Mouse (Mus musculus) heart, postnatal 0 days (tissue): Measurements from ENCODE around the gene Milr1. TPM values are rescaled to one million over a fixed set of nuclear protein-coding genes. Genes with fewer than 3 reads are reported as not detected.

Source experiments
- ATAC-seq: fragments of 200-750 bp; cut with Nextera tagmentation; 2 replicates; pipeline ENCODE4 v1.8.0; 2017; ENCODE audit warnings: low read depth, moderate number of reproducible peaks, moderate library complexity; ENCODE audit not compliant: insufficient read depth
- DNase-seq: peaks from one replicate; pipeline ENCODE4 v3.0.0-alpha.2; 2016; ENCODE audit warnings: low spot score
- H3K27ac ChIP-seq: fragments of 300-500 bp; sonication (generic); 2 replicates; pipeline ENCODE4 v1.5.1; 2014; ENCODE audit warnings: low read depth, mild to moderate bottlenecking
- H3K27me3 ChIP-seq: fragments of 300-500 bp; sonication (generic); 2 replicates; pipeline ENCODE4 v1.6.1; 2014; ENCODE audit warnings: low read length, mixed read lengths; ENCODE audit not compliant: control insufficient read depth, insufficient read depth
- H3K36me3 ChIP-seq: fragments of 300-500 bp; sonication (generic); replicated peaks from 2 replicates; pipeline ENCODE4 v1.6.1; 2014; ENCODE audit warnings: low read length, mixed read lengths; ENCODE audit not compliant: control insufficient read depth, insufficient read depth
- H3K4me1 ChIP-seq: fragments of 300-500 bp; sonication (generic); 2 replicates; pipeline ENCODE4 v1.6.1; 2014; ENCODE audit warnings: antibody characterized with exemption; ENCODE audit not compliant: control insufficient read depth, insufficient read depth
- H3K4me2 ChIP-seq: fragments of 300-500 bp; sonication (generic); 2 replicates; pipeline ENCODE4 v1.6.1; 2014; ENCODE audit warnings: low read depth, mild to moderate bottlenecking, low read length, moderate library complexity
- H3K4me3 ChIP-seq: fragments of 300-500 bp; sonication (generic); 2 replicates; pipeline ENCODE4 v1.5.1; 2014; ENCODE audit warnings: low read depth, low read length
- H3K9ac ChIP-seq: fragments of 300-500 bp; sonication (generic); replicated peaks from 2 replicates; pipeline ENCODE4 v1.6.1; 2014; ENCODE audit warnings: low read depth, low read length, mixed read lengths
- H3K9me3 ChIP-seq: fragments of 300-500 bp; sonication (generic); replicated peaks from 2 replicates; pipeline ENCODE4 v1.6.1; 2016; ENCODE audit warnings: low read length; ENCODE audit not compliant: control insufficient read depth
- CTCF ChIP-seq: IDR thresholded peaks from 2 replicates; pipeline ENCODE4 v1.5.1; 2016; ENCODE audit warnings: antibody characterized with exemption, control low read depth, low read depth
- EP300 ChIP-seq: IDR thresholded peaks from 2 replicates; pipeline ENCODE4 v1.6.1; 2016; ENCODE audit warnings: antibody characterized with exemption, low read depth
- WGBS: fragments of 180-500 bp; shearing (Covaris S2); extraction: QIAGEN DNeasy Blood & Tissue Kit; methylation state at CpG from one replicate; pipeline ENCODE4 v1.1.7; 2014; 5-methylcytosine and 5-hydroxymethylcytosine counted together
- polyA plus RNA-seq: library from polyadenylated mRNA; unstranded; fragments of >200 nt; fragmentation: Nextera tagmentation; extraction: Ambion mirVana; gene quantifications from 2 replicates; pipeline ENCODE4 v1.2.1, GENCODE M21; 2015
- total RNA-seq: library from RNA; depleted of rRNA; stranded (reverse); fragments of >200 nt; gene quantifications from 2 replicates; pipeline ENCODE4 v1.2.3, GENCODE M21; 2014; ENCODE audit warnings: low replicate concordance

Gene Milr1
- total and polyA plus RNA-seq, 2 experiments from 2014 or later, result 0.83 TPM; not detected in 1

DNA sequence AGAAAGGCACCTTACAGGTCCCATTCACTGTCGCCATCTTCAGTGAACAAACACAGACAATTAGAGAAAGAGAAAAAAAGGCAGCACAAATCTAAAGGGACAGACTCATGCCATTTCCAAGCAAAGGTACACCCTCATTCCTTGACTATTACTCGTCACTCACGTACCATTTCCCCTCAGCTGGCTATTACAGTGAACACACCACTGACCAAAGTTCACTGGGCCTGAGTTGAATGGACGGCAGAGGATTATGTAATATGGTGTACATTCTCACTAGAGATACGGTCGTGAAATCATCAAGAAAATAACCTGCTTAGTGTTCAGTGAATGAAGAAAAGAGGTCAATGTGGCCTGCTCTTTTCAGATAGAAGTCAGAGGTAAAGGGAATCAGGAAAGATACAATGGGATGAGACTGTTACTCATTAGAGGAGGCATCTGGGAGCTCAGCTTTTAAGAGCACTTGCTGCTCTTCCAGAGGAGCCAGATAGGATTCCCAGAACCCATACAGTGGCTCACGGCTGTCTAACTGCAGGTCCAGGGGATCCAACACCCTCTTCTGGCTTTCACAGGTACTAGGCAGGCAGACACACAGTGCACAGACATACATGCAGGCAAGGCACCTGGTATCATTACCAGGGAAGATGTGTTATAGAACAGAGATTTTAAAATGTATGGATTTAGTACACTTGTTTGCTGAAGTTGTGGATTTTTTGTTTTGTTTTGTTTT lies 61.5 kb downstream of the Milr1 start:
- Histone ChIP-seq H3K9ac (no peak overlapping the region), H3K27ac (no peak overlapping the region), H3K4me3 (no peak overlapping the region), H3K4me1 (no peaks in the 10 kb centered on the region), H3K9me3 (no peaks in the 10 kb centered on the region), H3K4me2 (no peak overlapping the region), H3K27me3 (no peaks in the 10 kb centered on the region), H3K36me3 (peaks cover 94% of the 10 kb centered on the region)
- ATAC-seq, result no peak
- no peak for TF ChIP-seq CTCF
- TF ChIP-seq EP300, result no peak
- DNase-seq, result no peak
- 86% methylated on average over 7 of the region's 7 CpGs for WGBS

DNA sequence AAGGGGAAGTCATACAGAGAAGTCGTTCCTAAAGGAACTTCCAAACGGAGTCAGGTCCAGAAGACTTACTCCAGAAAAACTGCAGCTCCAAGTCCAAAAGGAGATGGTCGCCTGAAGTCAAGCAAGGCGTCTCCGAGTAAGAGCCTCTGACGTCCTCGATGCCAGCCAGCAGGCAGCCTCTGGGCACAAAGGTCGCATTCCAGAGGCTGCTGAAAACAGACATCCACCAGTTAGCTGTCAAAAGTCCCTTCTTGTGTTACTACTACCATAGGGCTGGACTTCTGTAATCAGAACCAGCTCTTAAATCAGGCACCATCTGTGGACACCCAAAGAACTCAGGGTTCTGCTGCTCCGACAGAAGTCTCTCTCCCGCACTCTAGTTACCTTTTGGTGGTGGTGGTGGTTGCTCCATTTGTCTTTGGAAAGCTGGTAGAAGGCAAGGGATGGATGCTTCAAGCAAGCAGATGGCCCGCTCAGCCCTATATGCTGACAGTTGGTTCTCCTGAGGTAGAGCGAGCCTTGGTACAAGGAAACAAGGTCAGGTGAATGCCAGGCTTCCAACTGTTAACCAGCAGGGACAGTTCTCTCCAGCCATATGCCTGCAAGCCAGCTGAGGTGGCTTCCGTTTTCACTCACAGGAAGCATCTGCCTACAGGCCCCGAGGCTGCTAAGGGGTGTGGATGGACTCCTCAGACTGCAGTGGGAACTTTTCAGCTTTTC lies 63.7 kb downstream of the Milr1 start:
- Histone ChIP-seq H3K9me3 (no peaks in the 10 kb centered on the region), H3K4me3 (no peak overlapping the region), H3K9ac (no peak overlapping the region), H3K27me3 (no peaks in the 10 kb centered on the region), H3K27ac (no peak overlapping the region), H3K4me1 (peaks cover 9% of the 10 kb centered on the region; the same call in 1 of the 2 replicates), H3K4me2 (no peak overlapping the region), H3K36me3 (peaks cover 91% of the 10 kb centered on the region)
- TF ChIP-seq CTCF, result no peak
- TF ChIP-seq EP300, result no peak
- no peak for DNase-seq
- ATAC-seq, result no peak
- WGBS, result 69% methylated on average over 14 of the region's 14 CpGs

DNA sequence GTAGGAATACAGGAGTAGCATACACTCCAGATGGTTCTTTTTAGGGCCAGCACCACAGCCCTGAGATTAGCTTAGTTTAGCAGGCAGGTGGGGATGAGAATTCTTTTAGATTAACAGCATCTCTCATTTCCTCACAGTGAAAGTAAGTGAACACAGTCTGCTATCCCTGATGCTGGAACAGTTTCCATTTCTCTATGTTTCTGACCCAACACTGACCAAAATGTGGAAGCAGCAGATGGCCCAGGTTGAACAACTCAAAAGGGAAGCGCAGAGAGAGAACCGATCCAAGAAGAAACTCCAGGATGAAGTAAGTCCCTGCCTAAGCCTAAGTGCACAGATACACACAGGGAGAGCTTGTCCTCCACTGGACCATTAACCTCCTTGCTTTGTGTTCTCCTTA lies 64.3 kb downstream of the Milr1 start:
- peaks cover 9% of the 10 kb centered on the region; the same call in 1 of the 2 replicates for H3K4me1 ChIP-seq
- no peaks in the 10 kb centered on the region for H3K27me3 ChIP-seq
- no peak overlapping the region for H3K4me2 ChIP-seq
- no peaks in the 10 kb centered on the region for H3K9me3 ChIP-seq
- WGBS, result 83% methylated on average over 2 of the region's 2 CpGs
- peaks cover 89% of the 10 kb centered on the region for H3K36me3 ChIP-seq
- H3K9ac ChIP-seq, result no peak overlapping the region
- TF ChIP-seq CTCF, result no peak
- TF ChIP-seq EP300, result no peak
- no peak overlapping the region for H3K27ac ChIP-seq
- ATAC-seq (no peak), DNase-seq (no peak)
- H3K4me3 ChIP-seq, result no peak overlapping the region

DNA sequence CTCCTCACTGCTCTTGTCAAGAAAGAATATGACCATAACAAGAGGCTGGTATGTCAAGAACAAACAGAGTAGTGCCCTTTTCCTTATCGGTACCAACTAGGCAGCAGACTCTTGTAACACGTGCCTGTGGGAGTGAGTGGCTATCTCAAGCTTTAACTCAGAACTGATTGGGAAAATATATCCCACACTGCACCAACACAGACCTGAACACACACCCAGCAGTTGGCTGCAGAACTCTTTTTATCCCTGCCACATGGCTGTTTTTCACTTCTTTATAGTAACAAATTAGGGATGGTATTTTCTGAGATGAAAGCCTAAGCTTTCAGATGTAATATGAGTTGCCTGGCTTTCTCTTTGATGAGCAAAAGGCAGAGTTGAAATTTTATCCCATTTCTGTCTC lies 64.7 kb downstream of the Milr1 start:
- Histone ChIP-seq H3K4me3 (no peak overlapping the region), H3K36me3 (peaks cover 86% of the 10 kb centered on the region), H3K4me2 (no peak overlapping the region), H3K4me1 (peaks cover 9% of the 10 kb centered on the region; the same call in 1 of the 2 replicates), H3K9ac (no peak overlapping the region), H3K27ac (no peak overlapping the region), H3K9me3 (no peaks in the 10 kb centered on the region), H3K27me3 (no peaks in the 10 kb centered on the region)
- TF ChIP-seq CTCF, result no peak
- no peak for TF ChIP-seq EP300
- DNase-seq (no peak), ATAC-seq (no peak)
- 43% methylated on average over 2 of the region's 2 CpGs for WGBS

DNA sequence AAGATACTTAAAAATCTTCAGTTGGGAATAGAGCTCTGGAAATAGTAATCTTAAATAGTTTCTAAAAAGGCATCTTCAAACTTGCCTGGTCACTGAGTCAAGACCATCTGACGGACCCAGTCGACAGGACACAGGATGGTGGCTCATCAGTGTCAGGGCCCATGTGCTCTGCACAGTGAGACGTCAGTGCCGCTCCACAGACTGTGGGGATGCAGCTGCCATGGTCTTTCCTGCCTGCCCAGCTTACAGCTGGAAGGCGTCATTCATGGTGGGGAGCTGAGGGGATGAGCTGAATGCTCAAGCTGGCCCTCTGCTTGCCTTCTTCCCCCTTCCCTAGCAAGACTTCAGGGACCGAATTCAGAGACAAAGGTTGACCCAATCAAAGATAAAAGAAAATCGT lies 65.3 kb downstream of the Milr1 start:
- Histone ChIP-seq H3K36me3 (peaks cover 81% of the 10 kb centered on the region), H3K27ac (no peak overlapping the region), H3K9me3 (no peaks in the 10 kb centered on the region), H3K27me3 (no peaks in the 10 kb centered on the region), H3K9ac (no peak overlapping the region), H3K4me1 (peaks cover 9% of the 10 kb centered on the region; the same call in 1 of the 2 replicates), H3K4me2 (no peak overlapping the region), H3K4me3 (no peak overlapping the region)
- no peak for DNase-seq
- no peak for ATAC-seq
- WGBS, result 68% methylated on average over 7 of the region's 7 CpGs
- TF ChIP-seq EP300 (no peak), CTCF (no peak)
